Mouse (Mus musculus) hindbrain, postnatal 0 days (tissue): ENCODE data around the gene Irf2. TPM values are rescaled to one million over a fixed set of nuclear protein-coding genes. Genes with fewer than 3 reads are reported as not detected.

Experiments
- ATAC-seq: fragments of 200-750 bp; cut with Nextera tagmentation; 2 replicates; pipeline ENCODE4 v1.8.0; 2017; ENCODE audit warnings: mild to moderate bottlenecking, moderate TSS enrichment, moderate library complexity
- DNase-seq: peaks from one replicate; pipeline ENCODE4 v3.0.0-alpha.2; 2015; ENCODE audit warnings: low spot score
- H3K27ac ChIP-seq: fragments of 300-500 bp; sonication (generic); 2 replicates; pipeline ENCODE4 v1.5.1; 2014; ENCODE audit warnings: mild to moderate bottlenecking
- H3K27me3 ChIP-seq: fragments of 300-500 bp; sonication (generic); 2 replicates; pipeline ENCODE4 v1.6.1; 2014; ENCODE audit warnings: low read length, mixed read lengths; ENCODE audit not compliant: insufficient read depth
- H3K36me3 ChIP-seq: fragments of 300-500 bp; sonication (generic); 2 replicates; pipeline ENCODE4 v1.6.1; 2014; ENCODE audit warnings: low read length, mixed read lengths; ENCODE audit not compliant: insufficient read depth
- H3K4me1 ChIP-seq: fragments of 300-500 bp; sonication (generic); 2 replicates; pipeline ENCODE4 v1.6.1; 2014; ENCODE audit warnings: antibody characterized with exemption, low read length, mixed read lengths; ENCODE audit not compliant: insufficient read depth
- H3K4me2 ChIP-seq: fragments of 300-500 bp; sonication (generic); 2 replicates; pipeline ENCODE4 v1.6.1; 2014; ENCODE audit warnings: low read depth, mild to moderate bottlenecking, low read length, moderate library complexity, mixed read lengths
- H3K4me3 ChIP-seq: fragments of 300-500 bp; sonication (generic); 2 replicates; pipeline ENCODE4 v1.5.1; 2014; ENCODE audit warnings: low read length
- H3K9ac ChIP-seq: fragments of 300-500 bp; sonication (generic); replicated peaks from 2 replicates; pipeline ENCODE4 v1.6.1; 2014; ENCODE audit warnings: mild to moderate bottlenecking, low read length, moderate library complexity, mixed read lengths
- H3K9me3 ChIP-seq: fragments of 300-500 bp; sonication (generic); 2 replicates; pipeline ENCODE4 v1.6.1; 2016; ENCODE audit warnings: low read length, mixed read lengths
- CTCF ChIP-seq: IDR thresholded peaks from 2 replicates; pipeline ENCODE4 v1.5.1; 2016; ENCODE audit warnings: antibody characterized with exemption, control low read depth, low read depth
- WGBS: fragments of 180-500 bp; shearing (Covaris S2); extraction: QIAGEN DNeasy Blood & Tissue Kit; methylation state at CpG from one replicate; pipeline ENCODE4 v1.1.7; 2014; 5-methylcytosine and 5-hydroxymethylcytosine counted together
- polyA plus RNA-seq: library from polyadenylated mRNA; unstranded; fragments of >200 nt; fragmentation: Nextera tagmentation; extraction: Ambion mirVana; gene quantifications from 2 replicates; pipeline ENCODE4 v1.2.1, GENCODE M21; 2015
- total RNA-seq: library from RNA; depleted of rRNA; stranded (reverse); fragments of >200 nt; gene quantifications from 2 replicates; pipeline ENCODE4 v1.2.3, GENCODE M21; 2014

The Irf2 gene
- total and polyA plus RNA-seq, 2 experiments from 2014 or later, result 3.8 to 12.8 TPM

- Histone ChIP-seq H3K27me3 (no peaks in the 10 kb centered on the region), H3K4me3 (no peak overlapping the region), H3K4me2 (no peak overlapping the region), H3K27ac (no peak overlapping the region), H3K4me1 (no peaks in the 10 kb centered on the region; the same call in 1 of the 2 replicates), H3K9me3 (no peaks in the 10 kb centered on the region), H3K36me3 (no peaks in the 10 kb centered on the region), H3K9ac (no peak overlapping the region)
- no peak for TF ChIP-seq CTCF
- WGBS, result 51% methylated on average over 2 of the region's 2 CpGs
- ATAC-seq (no peak), DNase-seq (no peak)
Measured at GRCm38 (mm10) chr8:46818990-46819288, 79.4 kb downstream of the Irf2 start.

- peaks cover 6% of the 10 kb centered on the region; the same call in 1 of the 2 replicates for H3K4me1 ChIP-seq
- H3K27ac ChIP-seq, result no peak overlapping the region
- H3K27me3 ChIP-seq, result no peaks in the 10 kb centered on the region
- no peaks in the 10 kb centered on the region for H3K36me3 ChIP-seq
- no peak for ATAC-seq
- H3K4me3 ChIP-seq, result no peak overlapping the region
- TF ChIP-seq CTCF, result no peak
- 70% methylated on average over 7 of the region's 7 CpGs for WGBS
- no peak for DNase-seq
- no peak overlapping the region for H3K9ac ChIP-seq
- H3K9me3 ChIP-seq, result no peaks in the 10 kb centered on the region
- H3K4me2 ChIP-seq, result no peak overlapping the region
Measured at GRCm38 (mm10) chr8:46828734-46829413, 89.3 kb downstream of the Irf2 start.

- Histone ChIP-seq H3K4me3 (no peak overlapping the region), H3K27ac (no peak overlapping the region), H3K4me1 (peaks cover 6% of the 10 kb centered on the region; the same call in 1 of the 2 replicates), H3K4me2 (no peak overlapping the region), H3K27me3 (no peaks in the 10 kb centered on the region), H3K36me3 (no peaks in the 10 kb centered on the region), H3K9me3 (no peaks in the 10 kb centered on the region), H3K9ac (no peak overlapping the region)
- no peak for DNase-seq
- no peak for ATAC-seq
- 57% methylated on average over 6 of the region's 6 CpGs for WGBS
- no peak for TF ChIP-seq CTCF
Measured at GRCm38 (mm10) chr8:46829414-46830111, 90.0 kb downstream of the Irf2 start.

GRCm38 (mm10) chr8:46830112-46830855 lies 90.8 kb downstream of the Irf2 start:
- no peaks in the 10 kb centered on the region for H3K27me3 ChIP-seq
- no peak for DNase-seq
- ATAC-seq, result no peak
- WGBS, result 94% methylated on average over 11 of the region's 11 CpGs
- H3K36me3 ChIP-seq, result no peaks in the 10 kb centered on the region
- TF ChIP-seq CTCF, result no peak
- no peaks in the 10 kb centered on the region for H3K9me3 ChIP-seq
- H3K4me1 ChIP-seq, result peaks cover 6% of the 10 kb centered on the region; the same call in 1 of the 2 replicates
- H3K9ac ChIP-seq, result no peak overlapping the region
- H3K27ac ChIP-seq, result no peak overlapping the region
- no peak overlapping the region for H3K4me2 ChIP-seq
- H3K4me3 ChIP-seq, result no peak overlapping the region

GRCm38 (mm10) chr8:46831916-46832315 lies 92.4 kb downstream of the Irf2 start:
- Histone ChIP-seq H3K4me3 (no peak overlapping the region), H3K36me3 (no peaks in the 10 kb centered on the region), H3K27ac (no peak overlapping the region), H3K4me1 (peaks cover 6% of the 10 kb centered on the region; the same call in 1 of the 2 replicates), H3K9ac (no peak overlapping the region), H3K4me2 (no peak overlapping the region), H3K9me3 (no peaks in the 10 kb centered on the region), H3K27me3 (no peaks in the 10 kb centered on the region)
- 83% methylated on average over 5 of the region's 5 CpGs for WGBS
- ATAC-seq (no peak), DNase-seq (no peak)
- TF ChIP-seq CTCF, result no peak

- WGBS, result 89% methylated on average over 3 of the region's 3 CpGs
- no peaks in the 10 kb centered on the region for H3K36me3 ChIP-seq
Measured at GRCm38 (mm10) chr8:46832399-46832798, 92.9 kb downstream of the Irf2 start.

More at GRCm38 (mm10) chr8:46832399-46832798, 92.9 kb downstream of the Irf2 start:
- DNase-seq (no peak), ATAC-seq (no peak)
- no peak for TF ChIP-seq CTCF
- no peaks in the 10 kb centered on the region for H3K27me3 ChIP-seq
- H3K9me3 ChIP-seq, result no peaks in the 10 kb centered on the region
- H3K4me3 ChIP-seq, result no peak overlapping the region
- H3K4me2 ChIP-seq, result no peak overlapping the region
- H3K4me1 ChIP-seq, result peaks cover 6% of the 10 kb centered on the region; the same call in 1 of the 2 replicates
- no peak overlapping the region for H3K27ac ChIP-seq
- H3K9ac ChIP-seq, result no peak overlapping the region
